Mouse (Mus musculus) embryo, embryonic 10 days (tissue): Measurements from ENCODE around the gene Man1a2.

Experiments
- DNase-seq: peaks from one replicate; pipeline ENCODE4 v3.0.0-alpha.2; 2015; ENCODE audit warnings: low spot score

The Man1a2 gene

DNA sequence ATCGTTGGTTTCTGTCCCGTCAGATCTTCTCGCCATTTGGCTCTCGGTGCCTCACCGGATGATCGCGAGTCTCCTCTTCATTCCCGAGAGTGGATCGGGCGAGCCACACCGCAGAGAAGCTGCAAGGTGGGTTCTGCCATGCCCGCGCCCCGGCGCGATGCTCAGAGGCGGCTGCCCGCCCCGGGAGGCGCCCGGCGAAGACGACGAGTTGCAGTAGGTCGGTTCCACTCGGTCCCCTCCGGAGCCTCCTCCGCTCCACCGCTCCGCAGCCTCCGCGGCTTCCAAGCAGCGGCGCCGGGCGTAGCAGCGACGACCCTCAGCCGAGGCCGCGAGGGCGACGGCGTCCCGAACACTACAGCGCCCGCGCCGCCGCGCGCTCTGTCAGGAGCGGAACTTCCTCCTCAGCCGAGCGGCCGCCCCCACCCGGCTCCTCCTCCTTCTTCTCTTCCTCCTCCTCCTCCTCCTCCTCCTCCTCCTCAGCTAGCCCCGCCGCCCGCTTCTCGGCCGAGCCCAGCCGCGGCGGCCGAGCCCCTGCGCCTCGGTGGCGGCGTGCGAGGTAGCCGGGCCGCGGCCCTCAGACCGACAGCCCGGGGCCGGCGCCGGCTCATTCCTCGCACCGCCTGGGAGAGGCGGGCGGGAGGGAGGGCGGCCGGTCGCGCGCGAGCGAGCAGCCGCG, at the start of gene Man1a2:
Man1a2 (minus strand) TSS at position 417 of the 676 bp plus-strand sequence.
- DNase-seq = peak; percentile 85

- no peak for DNase-seq
These were observed 49.3 kb upstream of the Man1a2 start for GRCm38 (mm10) chr3:100734482-100735154.

DNA sequence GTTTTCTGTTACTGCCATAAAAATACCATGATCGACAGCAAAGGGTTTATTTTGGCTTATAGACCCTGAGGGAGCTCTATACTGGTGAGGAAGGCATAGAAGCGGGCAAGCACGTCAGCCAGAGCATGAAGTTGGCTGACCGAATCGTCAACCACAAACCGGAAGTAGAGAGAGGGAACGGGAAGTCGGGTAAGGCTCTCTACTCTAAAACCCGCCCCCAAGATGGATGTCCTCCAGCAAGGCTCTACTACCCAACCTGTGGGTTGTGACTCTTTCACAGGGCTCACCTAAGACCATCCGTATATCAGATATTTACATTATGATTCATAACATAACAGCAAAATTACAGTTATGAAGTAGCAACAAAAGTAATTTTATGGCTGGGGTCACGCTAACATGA, 46.6 kb upstream of the Man1a2 start:
- no peak for DNase-seq

DNA sequence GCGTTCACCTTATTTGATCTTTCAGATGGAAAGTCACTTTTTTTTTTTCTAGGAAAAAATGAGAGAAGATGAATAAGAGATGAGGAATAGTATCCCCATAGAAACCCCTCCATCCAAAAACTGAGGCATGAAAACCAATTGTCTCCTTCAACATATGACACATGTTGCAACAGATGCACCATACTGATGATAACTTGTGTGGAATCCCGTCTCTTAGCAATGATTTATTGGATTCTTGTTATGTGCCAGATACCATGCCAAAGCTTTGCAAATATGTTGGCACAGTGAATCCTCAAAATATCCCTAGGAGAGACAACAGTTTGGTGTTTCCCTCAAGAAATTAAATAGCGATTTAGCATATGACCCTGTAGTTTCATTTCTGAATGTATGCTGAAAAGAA, 46.0 kb upstream of the Man1a2 start:
- DNase-seq = no peak

DNA sequence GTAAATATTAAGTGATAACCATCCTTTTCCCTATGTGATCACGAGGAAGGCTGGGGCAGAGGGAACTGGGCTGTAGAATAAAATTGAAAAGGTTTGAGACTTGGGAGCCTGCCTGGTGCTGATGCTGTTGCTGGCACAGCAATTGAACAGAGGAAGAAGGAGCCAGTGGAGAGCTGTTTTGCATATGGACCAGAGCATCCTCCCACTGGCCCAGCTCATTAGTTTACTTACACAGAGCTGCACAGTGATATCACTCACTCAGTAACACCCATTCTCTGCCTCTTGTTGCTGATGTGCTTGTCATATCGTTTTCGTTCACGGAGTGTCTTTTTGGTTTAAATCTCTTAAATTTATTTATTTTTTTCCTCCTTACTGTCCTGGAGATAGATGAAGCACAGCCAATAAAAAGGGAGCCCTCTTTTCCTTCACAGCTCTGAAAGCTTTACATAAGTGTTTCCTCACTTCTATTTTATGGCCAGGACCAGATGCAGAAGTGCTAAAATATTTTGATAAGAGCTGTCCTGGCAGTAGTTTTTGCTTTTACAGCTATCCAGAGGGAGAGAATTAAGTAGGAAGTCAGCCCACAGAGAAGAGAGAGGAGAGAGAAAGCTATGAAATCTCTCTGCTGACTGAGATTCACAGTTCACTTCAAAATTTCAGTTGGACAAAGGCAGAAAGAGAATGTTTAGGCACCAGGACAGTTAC, 42.9 kb upstream of the Man1a2 start:
- no peak for DNase-seq

DNA sequence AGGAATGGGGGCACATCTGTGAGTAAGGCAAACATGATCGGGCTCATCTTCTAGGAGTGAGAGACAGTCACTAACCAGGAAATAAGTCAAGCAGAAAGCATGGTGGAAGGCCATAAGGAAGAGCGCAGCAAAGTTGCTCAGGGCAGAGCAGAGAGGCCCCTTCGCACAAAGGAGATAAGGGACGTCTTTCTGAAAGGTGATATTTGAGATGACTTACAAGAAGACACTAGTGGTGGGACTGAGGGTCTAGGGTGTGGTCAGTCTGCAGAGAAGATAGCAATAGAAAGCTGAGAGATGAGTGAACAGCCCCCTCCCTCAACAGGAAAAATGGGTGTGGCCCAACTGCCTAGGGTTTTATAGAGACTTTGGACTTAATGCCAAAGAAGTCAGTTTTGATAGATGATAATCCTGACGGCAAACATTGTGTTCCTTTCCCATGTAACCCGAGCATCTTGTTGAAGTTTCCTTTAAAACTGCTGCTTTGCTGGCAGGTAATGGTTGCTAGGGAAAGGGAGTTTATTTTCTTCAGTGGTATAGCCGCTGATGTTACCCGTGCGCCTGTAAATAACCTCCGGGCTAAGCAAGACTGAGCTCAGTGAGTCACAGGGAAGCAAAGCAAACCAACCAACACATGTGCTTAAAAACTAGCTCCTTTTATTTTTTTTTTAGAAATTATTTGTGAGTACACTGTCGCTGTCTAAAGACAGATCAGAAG, 40.8 kb upstream of the Man1a2 start:
- DNase-seq = no peak

GRCm38 (mm10) chr3:100720786-100721300, 35.5 kb upstream of the Man1a2 start:
- DNase-seq = no peak

GRCm38 (mm10) chr3:100716241-100716640, 30.9 kb upstream of the Man1a2 start:
- DNase-seq = no peak

DNA sequence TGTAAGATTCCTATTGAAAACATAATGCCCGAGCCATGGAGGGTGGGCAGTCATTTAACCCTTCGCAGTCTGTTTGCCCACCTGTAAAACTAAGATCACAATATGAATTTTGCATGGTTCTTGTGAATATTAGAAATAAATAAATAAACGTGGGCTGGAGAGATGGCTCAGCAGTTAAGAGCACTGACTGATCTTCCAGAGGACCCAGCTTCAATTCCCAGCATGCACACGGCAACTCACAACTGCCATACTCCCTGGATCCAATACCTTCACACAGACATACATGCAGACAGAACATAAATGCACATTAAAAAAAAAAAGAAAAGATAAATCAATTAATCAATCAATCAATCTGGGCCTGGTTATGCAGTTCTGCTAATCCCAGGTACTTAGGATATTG, 30.1 kb upstream of the Man1a2 start:
- no peak for DNase-seq

- no peak for DNase-seq
These were observed 28.1 kb upstream of the Man1a2 start for GRCm38 (mm10) chr3:100713142-100714005.

DNA sequence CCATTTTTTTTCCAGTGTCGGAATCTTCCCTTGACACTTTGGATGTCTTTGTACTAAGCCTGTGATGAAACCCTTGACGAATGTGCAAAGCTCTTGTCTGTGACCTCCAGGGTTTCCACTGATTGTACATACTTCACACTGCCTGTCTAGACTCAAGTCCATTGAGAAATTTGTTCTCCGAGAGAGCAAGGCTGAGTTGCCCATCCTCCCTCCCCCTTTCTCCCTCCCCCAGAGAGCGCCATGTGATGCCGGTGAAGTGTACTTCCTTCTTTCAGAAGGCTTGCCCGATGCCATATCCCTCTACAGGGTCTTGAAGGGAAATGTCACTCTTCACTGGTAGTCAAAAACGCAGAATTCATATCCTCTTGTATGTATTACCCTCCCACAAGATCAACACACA, 26.8 kb upstream of the Man1a2 start:
- DNase-seq = peak; percentile 34

DNA sequence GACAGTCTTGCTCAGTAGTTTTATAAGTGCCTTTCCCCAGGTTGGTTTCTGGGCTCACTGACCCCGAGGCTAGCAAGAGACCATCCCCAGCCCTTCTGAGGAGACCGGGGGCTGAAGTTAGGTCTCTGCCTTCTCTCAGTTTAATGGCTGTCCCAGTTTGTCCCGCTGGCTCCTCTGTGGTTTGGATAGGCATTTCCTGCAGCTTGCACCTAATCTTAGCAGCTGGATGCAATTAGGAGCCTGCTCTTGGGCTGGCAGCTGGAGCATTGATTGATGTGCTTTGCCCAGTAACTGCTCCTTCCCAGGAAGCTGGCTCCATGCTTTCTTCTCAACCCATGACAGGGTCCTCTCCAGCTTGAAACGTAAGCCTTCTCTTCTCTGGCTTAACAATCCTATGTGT, 26.2 kb upstream of the Man1a2 start:
- DNase-seq = peak; percentile 81

- peak; percentile 26 for DNase-seq
These were observed 21.8 kb upstream of the Man1a2 start for GRCm38 (mm10) chr3:100707117-100707516.

GRCm38 (mm10) chr3:100705128-100705667, 19.9 kb upstream of the Man1a2 start:
- no peak for DNase-seq

GRCm38 (mm10) chr3:100703847-100704644, 18.7 kb upstream of the Man1a2 start:
- DNase-seq = no peak

- DNase-seq = no peak
These were observed 17.9 kb upstream of the Man1a2 start for GRCm38 (mm10) chr3:100702875-100703846.

DNA sequence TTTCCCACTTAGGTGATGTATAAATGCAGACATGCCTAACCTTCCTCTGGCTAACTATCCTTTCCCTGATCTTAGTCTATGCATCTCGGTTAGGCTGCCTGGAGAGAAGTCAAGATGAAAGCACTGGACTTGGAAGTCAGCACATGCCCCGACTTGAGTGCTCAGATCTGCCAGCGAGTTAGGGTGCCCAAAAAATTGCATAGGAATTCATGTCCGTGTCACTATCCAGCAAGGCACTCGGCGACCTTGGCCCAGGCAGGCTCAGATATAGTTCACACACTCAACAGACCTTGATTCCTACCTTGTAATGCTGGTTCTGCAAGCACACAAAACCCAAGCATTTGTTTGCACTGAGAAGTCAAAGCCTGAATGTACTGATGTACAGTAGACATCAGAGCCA, 3.4 kb upstream of the Man1a2 start:
- DNase-seq = no peak

GRCm38 (mm10) chr3:100686756-100687155, 1.5 kb upstream of the Man1a2 start:
- DNase-seq = no peak
